In genomic region chr5:125024002-125024401, GRCm38 (mm10) we compare ENCODE assay signal across 8 mouse cellular contexts. TPM values are rescaled to one million over a fixed set of nuclear protein-coding genes. Genes with fewer than 3 reads are reported as not detected.
DNase-seq lines count a peak whose midpoint lies in the region; ATAC-seq lines count a peak whose summit lies in the region.

No protein-coding gene starts in this region.

- DNase-seq in CD4-positive, CD25-positive, alpha-beta regulatory T cell, adult 2 months (ENCODE audit: low read depth, low spot score): peak; percentile 45
- DNase-seq in kidney, postnatal 4 days: peak; percentile 62 to 66
- DNase-seq in kidney, postnatal 14 days: no peak
- DNase-seq in thymus, postnatal 0 days (ENCODE audit: low spot score): peak; percentile 39
- no peak for DNase-seq in thymus, adult 18-20 months
- no peak for DNase-seq in c-Kit-positive CD71-positive TER-119-positive erythroid progenitor cells, embryonic 14.5 days (ENCODE audit: low spot score)
- no peak for DNase-seq in frontal cortex, postnatal 36 days (ENCODE audit: low spot score in 2 of 2)

- no peak for ATAC-seq in CD4-positive, CD25-positive, alpha-beta regulatory T cell, adult 4 months

RNA-seq across cellular contexts. Expression of gene Rflna, which starts 21.0 kb away (rescaled TPM):
- polyA plus RNA-seq in CD4-positive, CD25-positive, alpha-beta regulatory T cell, adult 4 months (2017; shearing (Covaris generic)): not detected
- 0.51 and 0.61 TPM in 2 replicates for polyA plus RNA-seq in thymus, postnatal 0 days (2015; fragmentation: Nextera tagmentation; extraction: Ambion mirVana)

Comparison
In these comparisons a context has a peak if more than half of its experiments do, and no peak if none do; other contexts are left out.
1. DNase-seq: peak in CD4-positive, CD25-positive, alpha-beta regulatory T cell, adult 2 months (single experiment), kidney, postnatal 4 days (2 of 2) and thymus, postnatal 0 days (single experiment); none in kidney, postnatal 14 days (single experiment), thymus, adult 18-20 months (0 of 2), c-Kit-positive CD71-positive TER-119-positive erythroid progenitor cells, embryonic 14.5 days (single experiment) and frontal cortex, postnatal 36 days (0 of 2).